Mouse (Mus musculus) lung, postnatal 10 days (tissue): Measurements from ENCODE around the gene Mpped1.

Source experiments
- DNase-seq: peaks from one replicate; pipeline ENCODE4 v3.0.0; 2021

The Mpped1 gene

DNA sequence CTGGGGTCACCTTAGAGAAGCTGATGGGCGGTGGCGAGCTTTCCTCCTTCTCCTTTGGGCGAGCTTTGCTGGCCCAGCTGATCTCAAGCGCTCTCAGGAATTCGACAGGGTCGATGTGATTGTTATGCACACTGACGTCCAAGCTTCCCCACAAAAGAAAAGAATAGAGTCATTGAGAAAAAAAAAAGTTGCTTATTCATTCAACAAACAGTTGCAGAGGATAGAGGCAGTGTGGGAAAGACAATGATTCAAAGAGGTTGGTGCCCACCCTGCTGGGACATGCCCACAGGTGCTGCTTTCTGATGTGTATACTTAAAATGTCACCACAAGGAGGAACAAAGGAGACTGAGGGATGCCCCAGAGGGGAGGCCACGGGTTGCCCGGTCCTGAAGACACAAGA lies 116.7 kb downstream of the Mpped1 start:
- no peak for DNase-seq

DNA sequence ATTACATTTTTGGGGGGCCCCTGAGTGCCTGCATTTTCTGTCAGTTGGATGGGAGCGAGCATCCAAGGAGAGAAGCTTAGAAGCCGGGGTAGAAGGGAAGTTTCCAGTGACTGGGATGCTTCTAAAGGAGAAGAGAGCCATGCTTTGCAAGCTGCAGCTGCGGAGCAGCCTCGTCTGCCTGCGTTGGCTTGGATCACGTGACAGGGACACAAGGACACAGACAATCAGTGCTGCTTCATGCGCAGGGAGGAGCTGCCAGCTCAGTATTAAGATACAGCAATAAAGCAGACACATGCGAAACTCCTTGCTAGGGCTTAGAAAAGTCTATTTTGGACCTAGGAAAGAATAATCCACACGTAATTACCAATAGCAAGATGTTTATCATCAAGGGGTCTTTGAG lies 118.0 kb downstream of the Mpped1 start:
- no peak for DNase-seq

DNA sequence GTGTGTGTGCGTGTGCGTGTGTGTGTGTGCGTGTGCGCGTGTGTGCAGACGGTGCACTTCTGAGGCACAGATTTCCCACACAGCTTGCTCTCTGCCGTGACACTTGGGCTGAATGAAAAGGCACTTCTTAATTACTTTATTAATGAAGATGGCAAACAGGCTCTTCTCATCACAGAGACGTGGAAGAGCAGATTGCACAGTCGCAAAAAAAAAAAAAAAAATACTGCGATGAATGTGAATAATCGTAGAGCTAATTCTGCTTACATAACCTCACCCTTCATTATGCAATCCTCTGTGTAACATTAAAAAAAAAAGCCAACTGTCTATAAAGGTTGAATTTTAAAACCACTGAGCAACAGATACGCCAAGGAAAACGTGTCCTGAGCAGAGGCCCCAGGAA lies 127.2 kb downstream of the Mpped1 start:
- DNase-seq: no peak
